Mouse (Mus musculus) CH12.LX (cell line): Measurements from ENCODE around the gene Gm5741. TPM values are rescaled to one million over a fixed set of nuclear protein-coding genes. Genes with fewer than 3 reads are reported as not detected.

Source experiments
- DNase-seq: peaks from one replicate; pipeline ENCODE4 v3.0.0-alpha.2; 2013; ENCODE audit errors: extremely low read depth
- H3K27ac ChIP-seq: 2 replicates; pipeline ENCODE4 v1.5.1; 2012; ENCODE audit warnings: low read depth, mild to moderate bottlenecking, control low read depth, moderate library complexity; ENCODE audit not compliant: insufficient read depth
- H3K27me3 ChIP-seq: replicated peaks from 2 replicates; pipeline ENCODE3; 2012; ENCODE audit warnings: inconsistent platforms
- H3K36me3 ChIP-seq, 2 experiments: replicated peaks in 1 of 2; 2 replicates each; pipeline versions ENCODE3 to v1.6.1; 2012; ENCODE audit warnings: inconsistent platforms in 1 of 2, low read length in 1 of 2, mild to moderate bottlenecking in 1 of 2, mixed read lengths in 1 of 2, moderate library complexity in 1 of 2; ENCODE audit not compliant: control insufficient read depth in 1 of 2, insufficient read depth in 1 of 2
- H3K4me1 ChIP-seq, 2 experiments: 2 replicates each; pipeline ENCODE4 v1.6.1; 2012; ENCODE audit warnings: inconsistent platforms in 1 of 2, moderate library complexity in 1 of 2; ENCODE audit not compliant: insufficient read depth in 2 of 2, control insufficient read depth in 1 of 2
- H3K4me2 ChIP-seq: 2 replicates; pipeline ENCODE4 v1.6.1; 2012; ENCODE audit warnings: low read depth, mild to moderate bottlenecking, control low read depth; ENCODE audit not compliant: poor library complexity, insufficient read depth, severe bottlenecking
- H3K4me3 ChIP-seq, 3 experiments: fragments of 150-350 bp in 1 of 3; sonication (generic) in 1 of 3; replicated peaks in 1 of 3; 2 replicates each; pipeline versions ENCODE3 to v1.5.1; 2011 to 2012; ENCODE audit warnings: low read depth in 2 of 3, low read length in 2 of 3, mild to moderate bottlenecking in 2 of 3, moderate library complexity in 2 of 3, control low read depth in 1 of 3, improper control_type of control experiment in 1 of 3, inconsistent platforms in 1 of 3, mixed read lengths in 1 of 3; ENCODE audit not compliant: poor library complexity in 1 of 3
- H3K79me2 ChIP-seq: replicated peaks from 2 replicates; pipeline ENCODE4 v1.6.1; 2012; ENCODE audit warnings: mild to moderate bottlenecking, moderate library complexity; ENCODE audit not compliant: control insufficient read depth, poor library complexity, insufficient read depth, severe bottlenecking; ENCODE audit errors: extremely low read depth
- H3K9ac ChIP-seq: 2 replicates; pipeline ENCODE4 v1.6.1; 2012; ENCODE audit warnings: low read depth, mild to moderate bottlenecking, control low read depth, moderate library complexity; ENCODE audit not compliant: insufficient read depth
- H3K9me3 ChIP-seq: replicated peaks from 2 replicates; pipeline ENCODE3; 2012; ENCODE audit warnings: low read length, inconsistent platforms, mixed read lengths
- BHLHE40 ChIP-seq: IDR thresholded peaks from 2 replicates; pipeline ENCODE4 v1.6.1; 2011; ENCODE audit warnings: mild to moderate bottlenecking, low read depth, low read length, improper control_type of control experiment
- CHD1 ChIP-seq: IDR thresholded peaks from 2 replicates; pipeline ENCODE4 v1.6.1; 2012; ENCODE audit warnings: low read depth, low read length, improper control_type of control experiment, inconsistent platforms
- CHD2 ChIP-seq: IDR thresholded peaks from 2 replicates; pipeline ENCODE4 v1.6.1; 2011; ENCODE audit warnings: low read length, improper control_type of control experiment
- CTCF ChIP-seq, 2 experiments: IDR thresholded peaks in 1 of 2; conservative IDR thresholded peaks in 1 of 2; 2 replicates each; pipeline ENCODE4 v1.5.1; 2011 to 2012; ENCODE audit warnings: low read depth in 2 of 2, low read length in 2 of 2, improper control_type of control experiment in 1 of 2, inconsistent platforms in 1 of 2, mild to moderate bottlenecking in 1 of 2, moderate library complexity in 1 of 2
- E2F4 ChIP-seq: IDR thresholded peaks from 2 replicates; pipeline ENCODE4 v1.6.1; 2011; ENCODE audit warnings: low read depth, low read length, improper control_type of control experiment; ENCODE audit not compliant: insufficient replicate concordance
- ETS1 ChIP-seq: conservative IDR thresholded peaks from 2 replicates; pipeline ENCODE4 v1.6.1; 2012; ENCODE audit warnings: low read depth, mild to moderate bottlenecking, inconsistent platforms, low read length, improper control_type of control experiment, moderate library complexity
- GABPA ChIP-seq: IDR thresholded peaks from 2 replicates; pipeline ENCODE4 v1.6.1; 2012; ENCODE audit warnings: low read depth, low read length, improper control_type of control experiment, inconsistent platforms; ENCODE audit not compliant: insufficient replicate concordance
- HCFC1 ChIP-seq: IDR thresholded peaks from 2 replicates; pipeline ENCODE4 v1.6.1; 2012; ENCODE audit warnings: low read depth, mild to moderate bottlenecking, inconsistent platforms, low read length, improper control_type of control experiment
- IRF4 ChIP-seq: IDR thresholded peaks from 2 replicates; pipeline ENCODE4 v1.6.1; 2014; ENCODE audit warnings: low read depth, mild to moderate bottlenecking, inconsistent platforms, low read length, improper control_type of control experiment
- MAFK ChIP-seq: IDR thresholded peaks from 2 replicates; pipeline ENCODE4 v1.6.1; 2011; ENCODE audit warnings: low read length, improper control_type of control experiment; ENCODE audit not compliant: insufficient replicate concordance
- MAX ChIP-seq: IDR thresholded peaks from 2 replicates; pipeline ENCODE4 v1.6.1; 2011; ENCODE audit warnings: low read length, improper control_type of control experiment
- MAZ ChIP-seq: IDR thresholded peaks from 2 replicates; pipeline ENCODE4 v1.6.1; 2012; ENCODE audit warnings: low read depth, mild to moderate bottlenecking, inconsistent platforms, low read length, improper control_type of control experiment, moderate library complexity
- MXI1 ChIP-seq: IDR thresholded peaks from 2 replicates; pipeline ENCODE4 v1.6.1; 2011; ENCODE audit warnings: mild to moderate bottlenecking, low read depth, low read length, improper control_type of control experiment
- PAX5 ChIP-seq: IDR thresholded peaks from 2 replicates; pipeline ENCODE4 v1.6.1; 2012; ENCODE audit warnings: low read length, inconsistent platforms, mixed read lengths
- POLR2A ChIP-seq: IDR thresholded peaks from 2 replicates; pipeline ENCODE4 v1.6.1; 2011; ENCODE audit warnings: low read depth, mild to moderate bottlenecking, improper control_type of control experiment, low read length
- RAD21 ChIP-seq: IDR thresholded peaks from 2 replicates; pipeline ENCODE4 v1.6.1; 2011; ENCODE audit warnings: low read depth, mild to moderate bottlenecking, low read length, improper control_type of control experiment, moderate library complexity
- RCOR1 ChIP-seq: conservative IDR thresholded peaks from 2 replicates; pipeline ENCODE4 v1.6.1; 2012; ENCODE audit warnings: low read depth, mild to moderate bottlenecking, inconsistent platforms, low read length, improper control_type of control experiment
- SIN3A ChIP-seq: IDR thresholded peaks from 2 replicates; pipeline ENCODE4 v1.6.1; 2012; ENCODE audit warnings: low read length, improper control_type of control experiment, inconsistent platforms
- SMC3 ChIP-seq: IDR thresholded peaks from 2 replicates; pipeline ENCODE4 v1.6.1; 2011; ENCODE audit warnings: low read depth, low read length, improper control_type of control experiment
- TBP ChIP-seq: conservative IDR thresholded peaks from 2 replicates; pipeline ENCODE4 v1.6.1; 2011; ENCODE audit warnings: low read depth, low read length, improper control_type of control experiment
- USF2 ChIP-seq: conservative IDR thresholded peaks from 2 replicates; pipeline ENCODE4 v1.6.1; 2011; ENCODE audit warnings: low read depth, low read length, improper control_type of control experiment
- ZC3H11A ChIP-seq: IDR thresholded peaks from 2 replicates; pipeline ENCODE4 v1.6.1; 2012; ENCODE audit warnings: low read depth, mild to moderate bottlenecking, inconsistent platforms, low read length, improper control_type of control experiment
- ZKSCAN1 ChIP-seq: IDR thresholded peaks from 2 replicates; pipeline ENCODE4 v1.6.1; 2012; ENCODE audit warnings: low read depth, inconsistent platforms, low read length, improper control_type of control experiment, borderline replicate concordance
- dilution Hi-C: fragments of 300-500 bp; cut with MboI; formaldehyde crosslinking; loops from 2 replicates; pipeline ENCODE4 v1.14.3; 2020; ENCODE audit warnings: low sequenced_read_pairs; ENCODE audit not compliant: extremely low pct_unique_long_range_greater_than_20kb, extremely low pct_ligation_motif_present
- in situ Hi-C: fragments of 300-500 bp; cut with MboI; formaldehyde crosslinking; loops from 3 replicates; pipeline ENCODE4 v1.14.3; 2019; ENCODE audit warnings: low sequenced_read_pairs, low pct_ligation_motif_present, low pct_unique_long_range_greater_than_20kb, mixed read lengths
- polyA plus RNA-seq: library from polyadenylated mRNA; unstranded; fragments of >175 nt; gene quantifications from 2 replicates; pipeline ENCODE4 v1.2.1, GENCODE M21; 2012; ENCODE audit warnings: low read depth; ENCODE audit not compliant: insufficient read length
- total RNA-seq, 2 experiments: library from RNA; depleted of rRNA; stranded (reverse); fragments of 300-350 nt in 1 of 2; fragments of >200 nt in 1 of 2; gene quantifications; 2 replicates each; pipeline ENCODE4 v1.2.3; 2012 to 2014

Gene Gm5741
- total and polyA plus RNA-seq, 3 experiments: 1.0 TPM; not detected in 2

- Histone ChIP-seq H3K9me3 (no peaks in the 10 kb centered on the region), H3K4me2 (no peak overlapping the region), H3K79me2 (no peaks in the 10 kb centered on the region), H3K4me1 (no peaks in the 10 kb centered on the region), H3K9ac (no peak overlapping the region), H3K4me3 (no peak overlapping the region), H3K36me3 (peaks cover 72 to 86% of the 10 kb centered on the region in 2 experiments), H3K27me3 (no peaks in the 10 kb centered on the region), H3K27ac (no peak overlapping the region)
- in situ Hi-C loops (no loop called here), dilution Hi-C loops (no loop called here)
- no peak for DNase-seq
- TF ChIP-seq IRF4 (no peak), ZC3H11A (no peak), CHD2 (no peak), RAD21 (no peak), POLR2A (no peak)
Observed at GRCm38 (mm10) chr8:85090856-85091255, 23.1 kb upstream of the Gm5741 start.

GRCm38 (mm10) chr8:85088771-85089170 is 21.0 kb upstream of the Gm5741 start:
- peaks cover 61 to 77% of the 10 kb centered on the region in 2 experiments for H3K36me3 ChIP-seq
- DNase-seq: no peak

DNA sequence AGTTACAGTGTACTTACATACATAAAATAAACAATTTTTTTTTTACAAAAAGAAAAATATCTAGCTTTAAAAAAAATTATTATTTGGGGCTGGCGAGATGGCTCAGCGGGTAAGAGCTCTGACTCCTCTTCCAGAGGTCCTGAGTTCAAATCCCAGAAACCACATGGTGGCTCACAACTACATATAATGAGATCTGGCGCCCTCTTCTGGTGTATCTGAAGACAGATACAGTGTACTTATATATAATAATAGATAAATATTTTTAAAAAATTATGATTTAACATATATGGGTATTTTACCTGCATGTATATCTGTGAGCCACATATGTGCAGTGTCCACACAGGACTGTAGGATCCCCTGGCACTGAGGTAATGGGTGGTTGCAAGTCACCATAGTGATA is 18.5 kb upstream of the Gm5741 start:
- Histone ChIP-seq H3K4me3 (no peak overlapping the region), H3K27me3 (no peaks in the 10 kb centered on the region), H3K4me2 (no peak overlapping the region), H3K36me3 (peaks cover 41 to 52% of the 10 kb centered on the region in 2 experiments), H3K9ac (no peak overlapping the region), H3K4me1 (peaks cover 7 to 32% of the 10 kb centered on the region in 2 experiments; a peak in 3 of 4 replicates), H3K27ac (no peak overlapping the region), H3K79me2 (peaks cover 16% of the 10 kb centered on the region), H3K9me3 (no peaks in the 10 kb centered on the region)
- dilution Hi-C loops (no loop called here), in situ Hi-C loops (no loop called here)
- TF ChIP-seq BHLHE40 (no peak), MXI1 (no peak), ZC3H11A (no peak), SMC3 (no peak), MAX (no peak), CTCF (conservative IDR thresholded peaks at IDR 0.05 in 1 of 2, IDR thresholded peaks at IDR 0.05 in 1 of 2; ENCODE audit: low read depth in 2 of 2, low read length in 2 of 2) (peak in 1 of 2 experiments; percentile 45; a peak in 2 of 4 replicates), RAD21 (peak; percentile 11), SIN3A (no peak)
- DNase-seq: no peak

More at GRCm38 (mm10) chr8:85088771-85089170, 21.0 kb upstream of the Gm5741 start:
- in situ Hi-C loops: no loop called here
- TF ChIP-seq ETS1 (no peak), TBP (no peak), MAZ (no peak), IRF4 (no peak), SMC3 (no peak), E2F4 (no peak), PAX5 (no peak), BHLHE40 (no peak), HCFC1 (no peak), ZKSCAN1 (no peak), RCOR1 (no peak), CHD1 (no peak), GABPA (no peak), CHD2 (no peak), MAFK (no peak), POLR2A (no peak), USF2 (no peak)
- Histone ChIP-seq H3K9ac (no peak overlapping the region), H3K27me3 (no peaks in the 10 kb centered on the region), H3K4me3 (no peak overlapping the region), H3K27ac (no peak overlapping the region), H3K4me1 (peaks cover 6 to 14% of the 10 kb centered on the region in 2 experiments; a peak in 3 of 4 replicates), H3K4me2 (no peak overlapping the region), H3K9me3 (no peaks in the 10 kb centered on the region), H3K79me2 (peaks cover 4% of the 10 kb centered on the region; the same call in 1 of the 2 replicates)
- dilution Hi-C loops: no loop called here
